Mouse (Mus musculus) MEL (cell line): ENCODE results near the gene Phf13. TPM values are rescaled to one million over a fixed set of nuclear protein-coding genes. Genes with fewer than 3 reads are reported as not detected.
A peak's percentile ranks its signal among the peaks of the same experiment; 100 is the strongest.

Experiments
- DNase-seq: peaks from one replicate; pipeline ENCODE4 v3.0.0; 2011; ENCODE audit warnings: low read depth, low spot score
- H3K27ac ChIP-seq: 2 replicates; pipeline ENCODE4 v1.5.1; 2012; ENCODE audit warnings: low read depth, mild to moderate bottlenecking, control low read depth, low read length, moderate library complexity; ENCODE audit not compliant: control insufficient read depth
- H3K27me3 ChIP-seq, 2 experiments: fragments of 150-350 bp in 1 of 2; sonication (generic) in 1 of 2; 2 replicates each; pipeline ENCODE4 v1.6.1; 2012; ENCODE audit warnings: low read length in 2 of 2, mild to moderate bottlenecking in 2 of 2, improper control_type of control experiment in 1 of 2, moderate library complexity in 1 of 2; ENCODE audit not compliant: insufficient read depth in 2 of 2, control insufficient read depth in 1 of 2
- H3K36me3 ChIP-seq, 2 experiments: 2 replicates each; pipeline ENCODE4 v1.6.1; 2012 to 2014; ENCODE audit warnings: low read length in 2 of 2, improper control_type of control experiment in 1 of 2, inconsistent platforms in 1 of 2, mild to moderate bottlenecking in 1 of 2; ENCODE audit not compliant: insufficient read depth in 2 of 2, control insufficient read depth in 1 of 2
- H3K4me1 ChIP-seq, 2 experiments: fragments of 150-350 bp in 1 of 2; sonication (generic) in 1 of 2; 2 replicates each; pipeline ENCODE4 v1.6.1; 2012; ENCODE audit warnings: low read length in 2 of 2, improper control_type of control experiment in 1 of 2, mild to moderate bottlenecking in 1 of 2; ENCODE audit not compliant: insufficient read depth in 2 of 2, control insufficient read depth in 1 of 2
- H3K4me3 ChIP-seq, 2 experiments: fragments of 150-350 bp in 1 of 2; sonication (generic) in 1 of 2; 2 replicates each; pipeline ENCODE4 v1.5.1; 2012; ENCODE audit warnings: low read depth in 2 of 2, low read length in 2 of 2, mild to moderate bottlenecking in 2 of 2, moderate library complexity in 2 of 2, control low read depth in 1 of 2, improper control_type of control experiment in 1 of 2; ENCODE audit not compliant: control insufficient read depth in 1 of 2, insufficient read depth in 1 of 2
- H3K79me2 ChIP-seq: 2 replicates; pipeline ENCODE4 v1.6.1; 2012; ENCODE audit warnings: mild to moderate bottlenecking, low read length, moderate library complexity; ENCODE audit not compliant: control insufficient read depth, poor library complexity, insufficient read depth
- H3K9ac ChIP-seq: 2 replicates; pipeline ENCODE4 v1.6.1; 2012; ENCODE audit warnings: low read depth, mild to moderate bottlenecking, control low read depth, low read length, moderate library complexity; ENCODE audit not compliant: control insufficient read depth, poor library complexity, severe bottlenecking
- H3K9me3 ChIP-seq: fragments of 150-350 bp; sonication (generic); replicated peaks from 2 replicates; pipeline ENCODE4 v1.6.1; 2012; ENCODE audit warnings: mild to moderate bottlenecking, low read length, improper control_type of control experiment, moderate library complexity; ENCODE audit not compliant: insufficient read depth
- BHLHE40 ChIP-seq: IDR thresholded peaks from 2 replicates; pipeline ENCODE4 v1.6.1; 2012; ENCODE audit warnings: low read depth, mild to moderate bottlenecking, inconsistent platforms, low read length, improper control_type of control experiment, borderline replicate concordance
- CHD1 ChIP-seq: IDR thresholded peaks from 2 replicates; pipeline ENCODE4 v1.6.1; 2012; ENCODE audit warnings: low read depth, mild to moderate bottlenecking, inconsistent platforms, low read length, improper control_type of control experiment
- CTCF ChIP-seq, 3 experiments: IDR thresholded peaks in 2 of 3; conservative IDR thresholded peaks in 1 of 3; 2 replicates each; pipeline ENCODE4 v1.5.1; 2011 to 2012; ENCODE audit warnings: low read length in 3 of 3, low read depth in 2 of 3, mild to moderate bottlenecking in 2 of 3, improper control_type of control experiment in 1 of 3, inconsistent platforms in 1 of 3, mixed read lengths in 1 of 3, moderate library complexity in 1 of 3; ENCODE audit not compliant: control insufficient read depth in 1 of 3, insufficient read depth in 1 of 3, poor library complexity in 1 of 3, severe bottlenecking in 1 of 3
- ELF1 ChIP-seq: IDR thresholded peaks from 2 replicates; pipeline ENCODE4 v1.6.1; 2014; ENCODE audit warnings: low read depth, mild to moderate bottlenecking, inconsistent platforms, low read length, improper control_type of control experiment, moderate library complexity
- ETS1 ChIP-seq: IDR thresholded peaks from 2 replicates; pipeline ENCODE4 v1.6.1; 2012; ENCODE audit warnings: low read depth, mild to moderate bottlenecking, inconsistent platforms, low read length, improper control_type of control experiment, moderate library complexity
- KAT2A ChIP-seq: conservative IDR thresholded peaks from 2 replicates; pipeline ENCODE4 v1.6.1; 2012; ENCODE audit warnings: low read depth, low read length, improper control_type of control experiment, inconsistent platforms
- MAZ ChIP-seq: IDR thresholded peaks from 2 replicates; pipeline ENCODE4 v1.6.1; 2012; ENCODE audit warnings: low read depth, mild to moderate bottlenecking, inconsistent platforms, low read length, improper control_type of control experiment
- MYB ChIP-seq: IDR thresholded peaks from 2 replicates; pipeline ENCODE4 v1.6.1; 2011; ENCODE audit warnings: mild to moderate bottlenecking, low read depth, low read length, improper control_type of control experiment
- NELFE ChIP-seq: IDR thresholded peaks from 2 replicates; pipeline ENCODE4 v1.6.1; 2011; ENCODE audit warnings: low read depth, low read length, improper control_type of control experiment
- POLR2A ChIP-seq, 2 experiments: IDR thresholded peaks; 2 replicates each; pipeline ENCODE4 v1.6.1; 2011 to 2012; ENCODE audit warnings: low read length in 2 of 2, mild to moderate bottlenecking in 2 of 2, control low read depth in 1 of 2, improper control_type of control experiment in 1 of 2, low read depth in 1 of 2, moderate library complexity in 1 of 2; ENCODE audit not compliant: control insufficient read depth in 1 of 2, insufficient read depth in 1 of 2, poor library complexity in 1 of 2
- POLR2AphosphoS5 ChIP-seq: IDR thresholded peaks from 2 replicates; pipeline ENCODE4 v1.6.1; 2012; ENCODE audit warnings: low read depth, borderline replicate concordance, mild to moderate bottlenecking, inconsistent platforms, low read length, moderate library complexity, mixed read lengths
- RAD21 ChIP-seq: IDR thresholded peaks from 2 replicates; pipeline ENCODE4 v1.6.1; 2011; ENCODE audit warnings: mild to moderate bottlenecking, low read depth, low read length, improper control_type of control experiment
- RCOR1 ChIP-seq: IDR thresholded peaks from 2 replicates; pipeline ENCODE4 v1.6.1; 2012; ENCODE audit warnings: low read depth, mild to moderate bottlenecking, inconsistent platforms, low read length, improper control_type of control experiment
- SIN3A ChIP-seq: IDR thresholded peaks from 2 replicates; pipeline ENCODE4 v1.6.1; 2012; ENCODE audit warnings: low read length, improper control_type of control experiment, inconsistent platforms
- SMC3 ChIP-seq: IDR thresholded peaks from 2 replicates; pipeline ENCODE4 v1.6.1; 2011; ENCODE audit warnings: low read depth, low read length, improper control_type of control experiment
- TAL1 ChIP-seq: IDR thresholded peaks from 2 replicates; pipeline ENCODE4 v1.6.1; 2012; ENCODE audit warnings: mild to moderate bottlenecking, inconsistent platforms, low read length, moderate library complexity, mixed read lengths
- USF1 ChIP-seq: IDR thresholded peaks from 2 replicates; pipeline ENCODE4 v1.6.1; 2014; ENCODE audit warnings: low read depth, mild to moderate bottlenecking, inconsistent platforms, low read length, improper control_type of control experiment, moderate library complexity
- USF2 ChIP-seq, 2 experiments: IDR thresholded peaks; 2 replicates each; pipeline ENCODE4 v1.6.1; 2011 to 2012; ENCODE audit warnings: improper control_type of control experiment in 2 of 2, low read length in 2 of 2, borderline replicate concordance in 1 of 2, inconsistent platforms in 1 of 2, low read depth in 1 of 2, mild to moderate bottlenecking in 1 of 2; ENCODE audit not compliant: insufficient read depth in 1 of 2
- ZC3H11A ChIP-seq: IDR thresholded peaks from 2 replicates; pipeline ENCODE4 v1.6.1; 2012; ENCODE audit warnings: low read depth, mild to moderate bottlenecking, inconsistent platforms, low read length, improper control_type of control experiment
- ZMIZ1 ChIP-seq: IDR thresholded peaks from 2 replicates; pipeline ENCODE4 v1.6.1; 2012; ENCODE audit warnings: low read depth, mild to moderate bottlenecking, inconsistent platforms, low read length, improper control_type of control experiment, moderate library complexity
- ZNF384 ChIP-seq: IDR thresholded peaks from 2 replicates; pipeline ENCODE4 v1.6.1; 2012; ENCODE audit warnings: low read depth, mild to moderate bottlenecking, inconsistent platforms, low read length, improper control_type of control experiment
- polyA plus RNA-seq, 2 experiments: library from polyadenylated mRNA; stranded (reverse) in 1 of 2; unstranded in 1 of 2; fragments of >175 nt in 1 of 2; fragments of >200 nt in 1 of 2; gene quantifications; 2 replicates each; pipeline versions ENCODE4 v1.2.1 to v1.2.4; 2012; ENCODE audit warnings: low replicate concordance in 2 of 2, low read depth in 1 of 2; ENCODE audit not compliant: insufficient read length in 2 of 2, insufficient read depth in 1 of 2, missing spikeins in 1 of 2
- total RNA-seq: library from RNA; depleted of rRNA; stranded (reverse); fragments of 300-350 nt; gene quantifications from 2 replicates; pipeline ENCODE4 v1.2.3, GENCODE M21; 2012

The Phf13 gene
- total and polyA plus RNA-seq, 3 experiments, result 2.0 to 6.6 TPM; not detected in 1

DNA sequence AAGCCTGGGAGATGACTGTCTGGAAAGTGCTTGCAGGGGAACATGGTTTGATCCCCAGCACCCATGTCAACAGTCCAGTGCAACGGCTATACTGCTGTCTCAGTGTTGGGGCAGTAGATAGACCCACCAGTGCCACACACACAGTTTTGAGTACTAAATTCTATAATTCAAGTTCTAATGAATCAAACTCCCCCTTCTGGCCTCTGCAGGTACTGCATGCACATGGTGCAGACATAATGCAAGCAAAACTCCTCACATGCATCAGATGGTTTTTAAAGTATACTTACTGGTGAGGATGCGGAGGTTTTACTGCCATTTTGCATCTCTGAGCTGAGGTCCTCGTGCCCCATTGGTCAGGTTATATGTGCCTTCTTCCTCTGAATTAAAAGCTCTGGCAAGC lies 20.6 kb downstream of the Phf13 start (continued):
- TF ChIP-seq ZNF384, result no peak

DNA sequence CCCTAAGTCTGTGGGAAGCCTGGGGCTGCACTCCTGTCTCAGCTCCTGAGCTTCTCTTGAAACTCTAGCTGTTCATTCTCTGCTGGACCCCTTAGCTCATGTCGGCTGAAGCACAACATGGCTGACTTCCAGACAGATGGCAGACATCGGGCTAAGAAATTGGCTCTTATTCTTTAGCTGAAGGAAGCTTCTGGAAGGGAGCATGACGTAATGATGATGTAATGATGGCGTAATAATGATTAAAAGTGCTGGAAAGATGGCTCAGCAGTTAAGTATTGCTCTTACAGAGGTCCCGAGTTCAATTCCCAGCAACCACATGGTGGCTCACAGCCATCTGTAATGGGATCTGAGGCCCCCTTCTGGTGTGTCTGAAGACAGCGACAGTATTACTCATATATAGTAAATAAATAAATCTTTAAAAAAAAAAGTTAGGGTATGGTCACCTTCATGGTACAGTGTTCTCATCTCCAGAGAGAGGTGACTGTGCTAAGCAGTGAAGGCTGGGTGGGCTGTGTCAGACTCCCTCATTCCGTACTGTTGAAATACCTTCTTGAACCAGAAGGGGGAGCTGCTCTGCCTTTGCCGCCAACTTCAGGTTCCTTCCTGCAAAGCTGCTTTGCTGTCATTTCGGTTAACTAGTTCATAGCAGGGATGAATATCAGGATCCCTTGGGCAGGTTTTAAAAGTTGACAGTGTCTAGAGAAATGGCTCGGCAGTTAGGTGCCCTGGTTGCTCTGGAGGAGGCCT lies 23.7 kb downstream of the Phf13 start:
- H3K9me3 ChIP-seq, result no peaks in the 10 kb centered on the region
- no peaks in the 10 kb centered on the region for H3K4me1 ChIP-seq
- DNase-seq, result peak; percentile 68
- H3K27ac ChIP-seq, result 0 out of 2 replicates have a peak overlapping the region, but pooled peaks have one; percentile 11
- H3K4me3 ChIP-seq, result no peak overlapping the region
- no peak overlapping the region for H3K9ac ChIP-seq
- H3K36me3 ChIP-seq, result peaks cover 0 to 5% of the 10 kb centered on the region in 2 experiments; a peak in 1 of 4 replicates
- no peaks in the 10 kb centered on the region for H3K79me2 ChIP-seq
- no peaks in the 10 kb centered on the region for H3K27me3 ChIP-seq
- TF ChIP-seq USF2 (IDR thresholded peaks at IDR 0.05; ENCODE audit: borderline replicate concordance in 1 of 2, insufficient read depth in 1 of 2, low read depth in 1 of 2, low read length in 2 of 2) (no peak), ZMIZ1 (no peak), ELF1 (no peak), BHLHE40 (no peak), POLR2A (IDR thresholded peaks at IDR 0.05; ENCODE audit: control insufficient read depth in 1 of 2, insufficient read depth in 1 of 2, low read depth in 1 of 2, low read length in 2 of 2, poor library complexity in 1 of 2) (no peak), TAL1 (no peak), NELFE (no peak), USF1 (no peak), MAZ (no peak), RAD21 (no peak), ZC3H11A (no peak), SIN3A (no peak), ETS1 (peak; percentile 8; the same call in 1 of the 2 replicates), CTCF (IDR thresholded peaks at IDR 0.05 in 2 of 3, conservative IDR thresholded peaks at IDR 0.05 in 1 of 3; ENCODE audit: control insufficient read depth in 1 of 3, insufficient read depth in 1 of 3, low read depth in 2 of 3, low read length in 3 of 3, poor library complexity in 1 of 3, severe bottlenecking in 1 of 3) (peak; percentile 59 to 75 (median 70)), POLR2AphosphoS5 (no peak), CHD1 (no peak), KAT2A (no peak), MYB (no peak), SMC3 (0 out of 2 replicates have a peak, but pooled peaks have one; percentile 18), RCOR1 (no peak)
